Mouse (Mus musculus) c-Kit-positive CD71-positive TER-119-positive erythroid progenitor cells, embryonic 14.5 days (primary cell): Measurements from ENCODE around the gene Tex26.

ENCODE experiments used
- DNase-seq: peaks from one replicate; pipeline ENCODE4 v3.0.0-alpha.2; 2013; ENCODE audit warnings: low spot score

Gene Tex26

GRCm38 (mm10) chr5:149434141-149434690 lies 5.2 kb upstream of the Tex26 start:
- no peak for DNase-seq

DNA sequence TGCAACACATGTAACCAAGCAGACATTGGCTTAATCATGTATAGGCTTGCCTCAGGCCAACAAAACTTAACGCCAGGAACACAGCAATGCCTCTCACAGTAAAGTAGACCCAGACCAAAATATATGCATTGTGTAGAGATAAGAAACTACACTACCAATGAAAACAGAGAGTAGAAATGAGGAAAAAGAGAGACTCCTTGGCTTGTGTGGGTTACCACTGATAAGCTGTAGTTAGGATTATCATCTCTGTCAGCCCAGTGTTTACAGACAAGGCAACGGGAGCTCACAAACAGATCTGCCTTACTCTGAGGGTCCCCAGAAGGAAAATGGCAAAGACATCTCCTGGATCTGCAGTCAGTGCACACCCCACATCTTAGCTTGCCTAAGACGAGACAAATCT lies 2.9 kb upstream of the Tex26 start:
- no peak for DNase-seq

DNA sequence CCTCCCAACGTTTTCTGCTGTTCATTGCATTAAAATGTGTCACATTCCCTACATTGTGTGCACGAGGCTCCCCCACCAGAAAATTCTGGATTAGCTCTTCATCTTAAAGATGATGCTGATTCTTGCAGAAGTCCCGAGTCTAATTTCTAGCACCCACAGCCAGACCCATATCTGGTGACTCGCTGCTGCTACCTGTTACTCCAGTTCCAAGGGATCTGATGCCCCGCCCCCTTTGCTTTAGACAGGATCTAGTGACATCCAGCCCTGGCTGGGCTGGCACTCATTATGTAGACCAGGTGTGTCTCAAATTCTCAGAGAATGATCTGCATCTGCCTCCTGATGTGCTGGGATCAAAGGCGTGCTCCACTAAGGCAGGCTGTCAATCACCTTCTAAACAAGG lies 2.3 kb upstream of the Tex26 start:
- DNase-seq: no peak

DNA sequence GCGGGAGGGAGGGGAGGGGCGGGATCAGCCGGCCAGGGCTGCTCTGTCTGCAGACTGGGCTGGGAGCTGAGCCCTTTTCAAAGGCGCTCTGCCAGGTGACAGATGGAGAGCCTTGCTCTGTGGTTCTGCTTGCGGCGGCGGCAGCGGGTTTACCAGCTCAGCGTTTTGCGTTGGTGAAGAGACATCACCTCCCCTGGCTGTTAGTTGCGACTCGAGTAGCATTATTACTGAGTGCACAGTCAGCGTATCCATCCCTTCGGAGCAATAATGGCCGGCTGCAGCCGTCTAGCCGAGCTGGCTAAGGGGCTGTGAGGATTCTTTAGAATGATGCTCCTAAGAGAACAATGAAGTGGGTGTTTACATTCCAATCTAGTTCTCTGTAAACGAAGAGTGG lies 717 bp downstream of the Tex26 start:
- no peak for DNase-seq

- no peak for DNase-seq
These were observed 2.3 kb downstream of the Tex26 start for GRCm38 (mm10) chr5:149441646-149442276.

GRCm38 (mm10) chr5:149442277-149442660 lies 2.8 kb downstream of the Tex26 start:
- DNase-seq: no peak

DNA sequence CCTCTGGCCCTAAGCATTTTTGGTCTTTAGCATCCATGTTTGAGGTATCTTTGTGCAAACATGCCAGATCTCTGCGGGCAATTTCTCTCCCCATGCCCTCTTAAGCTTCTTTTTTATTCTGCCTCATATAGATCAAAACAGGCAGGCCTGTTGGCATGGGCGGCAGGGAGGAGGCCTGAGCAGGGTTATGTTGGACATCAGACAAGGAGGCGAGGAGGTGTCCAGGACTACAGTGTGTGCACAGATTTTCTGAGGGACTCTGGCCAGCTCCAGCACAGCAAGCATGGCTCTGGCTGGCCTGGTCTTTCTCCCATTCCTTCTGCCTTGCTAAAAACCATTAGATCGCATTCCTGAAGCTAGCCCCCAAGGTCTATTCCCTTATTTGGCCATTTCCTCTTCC lies 5.0 kb downstream of the Tex26 start:
- no peak for DNase-seq

DNA sequence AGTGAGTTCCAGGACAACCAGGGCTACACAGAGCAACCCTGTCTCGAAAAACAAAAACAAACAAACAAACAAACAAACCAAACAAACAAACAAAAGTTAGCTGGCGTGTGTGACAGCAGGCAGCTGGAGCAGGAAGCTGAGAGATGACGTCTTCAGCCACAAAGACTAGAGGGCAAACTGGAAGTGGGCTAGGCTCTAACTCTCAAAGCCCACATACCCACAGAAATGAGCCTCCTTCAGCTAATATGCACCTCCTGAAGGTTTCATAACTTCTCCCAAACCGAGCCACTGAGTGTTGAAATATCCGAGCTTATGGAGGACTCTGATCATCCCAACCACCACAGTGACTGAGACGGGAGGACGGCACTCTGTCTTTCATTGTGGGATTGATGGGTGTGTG lies 7.0 kb downstream of the Tex26 start:
- no peak for DNase-seq

GRCm38 (mm10) chr5:149447733-149448132 lies 8.3 kb downstream of the Tex26 start:
- no peak for DNase-seq

- DNase-seq: no peak
These were observed 9.9 kb downstream of the Tex26 start for GRCm38 (mm10) chr5:149449406-149449805.

- no peak for DNase-seq
These were observed 11.8 kb downstream of the Tex26 start for GRCm38 (mm10) chr5:149451209-149451681.

GRCm38 (mm10) chr5:149454281-149454680 lies 14.8 kb downstream of the Tex26 start:
- DNase-seq: peak; percentile 40

GRCm38 (mm10) chr5:149456544-149456943 lies 17.1 kb downstream of the Tex26 start:
- DNase-seq: no peak

- no peak for DNase-seq
These were observed 22.6 kb downstream of the Tex26 start for GRCm38 (mm10) chr5:149462071-149462470.

DNA sequence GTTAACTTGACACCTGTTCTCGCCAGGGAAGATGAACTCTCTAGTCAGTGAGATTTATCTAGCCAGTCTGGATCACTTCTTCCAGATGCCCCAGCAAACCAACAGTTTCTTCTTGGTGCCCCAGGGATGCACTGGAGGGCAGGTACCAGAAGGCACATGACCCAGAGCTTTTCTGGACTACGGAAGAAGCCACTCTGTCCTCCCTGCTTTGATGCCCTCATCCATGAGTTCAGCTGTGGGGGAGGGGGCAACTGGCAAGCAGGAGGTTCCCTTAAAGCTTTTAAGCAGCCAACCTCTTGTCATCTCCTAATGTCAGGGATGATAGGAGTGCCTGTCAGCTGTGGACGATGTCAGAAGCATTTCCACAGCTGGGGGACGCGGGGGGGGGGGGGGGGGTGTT lies 25.8 kb downstream of the Tex26 start:
- DNase-seq: no peak

GRCm38 (mm10) chr5:149474142-149474541 lies 34.7 kb downstream of the Tex26 start:
- no peak for DNase-seq

DNA sequence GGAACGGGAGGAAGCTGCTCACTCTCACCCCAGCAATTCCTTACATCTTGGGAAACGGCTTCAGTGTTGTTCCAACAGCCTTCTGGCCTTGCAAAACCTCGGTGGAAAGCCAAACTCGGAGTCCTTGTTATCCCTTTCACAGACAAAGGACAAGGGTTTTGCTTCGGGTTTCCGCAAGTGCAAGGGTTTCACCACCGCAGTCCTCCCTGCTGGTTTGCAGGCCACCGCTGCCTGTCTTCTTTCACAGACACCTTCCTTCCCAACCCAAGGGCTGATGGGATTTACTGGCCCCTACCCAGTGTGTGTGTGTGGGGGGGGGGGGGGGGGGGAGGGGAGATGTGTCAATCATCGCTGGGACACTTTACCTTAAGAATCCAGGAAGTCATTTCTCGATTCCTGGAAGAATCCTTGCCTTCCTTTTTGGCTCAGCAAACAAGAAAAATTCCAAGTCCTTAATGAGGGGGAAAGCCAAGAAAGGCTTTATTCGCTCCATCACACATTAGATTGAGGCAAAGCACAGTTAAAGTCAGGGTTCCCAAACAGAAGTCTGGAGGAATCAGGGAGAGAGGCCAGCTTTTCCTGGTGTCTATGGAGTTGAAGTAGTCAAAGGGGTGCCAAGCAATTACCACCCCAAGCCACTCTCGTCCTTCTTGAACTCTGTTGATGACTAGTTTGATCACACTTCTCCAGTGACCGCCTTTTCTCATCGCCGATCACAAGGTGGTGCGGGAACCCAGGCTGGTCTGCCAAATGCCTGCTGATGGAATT lies 35.4 kb downstream of the Tex26 start:
- no peak for DNase-seq

GRCm38 (mm10) chr5:149481920-149482319 lies 42.5 kb downstream of the Tex26 start:
- no peak for DNase-seq

DNA sequence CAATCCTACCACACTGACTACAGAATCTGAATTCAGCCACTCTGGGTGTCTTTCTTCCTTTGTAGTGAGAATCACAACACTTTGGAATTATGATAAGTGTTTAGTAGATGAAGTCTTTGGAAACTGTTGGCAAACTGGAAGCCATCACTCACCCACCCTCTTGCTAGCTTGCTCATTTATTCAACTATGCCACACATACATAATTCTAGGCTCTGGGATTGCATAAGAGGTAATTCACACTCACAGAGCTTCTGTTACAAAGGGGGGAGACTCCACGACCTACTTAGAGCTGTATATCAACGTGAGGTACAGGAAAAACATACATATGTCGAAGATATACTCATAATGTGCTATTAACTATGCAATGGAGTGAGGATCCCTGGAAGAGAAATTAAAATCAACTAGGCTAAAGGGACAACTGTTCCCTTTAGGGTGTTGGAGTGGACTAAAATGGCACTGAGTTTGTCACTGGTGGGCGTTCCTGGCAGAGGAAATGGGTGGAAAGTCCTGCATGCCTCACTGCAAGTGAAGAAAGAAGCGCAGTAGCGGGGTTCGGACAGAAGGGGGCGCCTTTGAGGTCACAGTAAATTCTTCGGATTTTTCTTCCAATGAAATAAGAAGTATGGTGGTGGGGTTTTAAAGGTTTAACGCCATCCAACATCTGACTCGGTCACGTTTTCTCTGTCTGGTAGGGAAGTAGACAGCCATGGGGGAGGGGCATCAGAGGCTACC lies 44.0 kb downstream of the Tex26 start:
- DNase-seq: peak; percentile 10

DNA sequence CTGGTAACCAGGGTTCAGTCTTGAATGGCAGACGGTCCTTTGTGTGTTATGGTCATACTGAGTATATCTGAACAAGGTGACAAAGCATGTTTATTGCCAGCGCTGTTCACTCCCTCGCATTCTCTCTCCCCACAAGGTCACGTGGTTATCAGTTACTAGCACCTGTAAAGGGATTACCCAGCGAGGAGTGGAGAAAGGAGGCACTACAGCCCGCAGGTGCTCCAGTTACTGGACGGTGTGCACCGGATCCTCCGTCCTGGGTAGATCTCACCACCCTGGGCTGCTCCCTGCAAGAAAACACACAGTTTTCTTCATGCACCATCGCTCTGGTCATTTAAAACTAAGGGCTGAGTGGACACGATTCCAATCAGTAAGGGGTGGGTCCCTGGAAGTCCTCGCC lies 44.8 kb downstream of the Tex26 start:
- no peak for DNase-seq

DNA sequence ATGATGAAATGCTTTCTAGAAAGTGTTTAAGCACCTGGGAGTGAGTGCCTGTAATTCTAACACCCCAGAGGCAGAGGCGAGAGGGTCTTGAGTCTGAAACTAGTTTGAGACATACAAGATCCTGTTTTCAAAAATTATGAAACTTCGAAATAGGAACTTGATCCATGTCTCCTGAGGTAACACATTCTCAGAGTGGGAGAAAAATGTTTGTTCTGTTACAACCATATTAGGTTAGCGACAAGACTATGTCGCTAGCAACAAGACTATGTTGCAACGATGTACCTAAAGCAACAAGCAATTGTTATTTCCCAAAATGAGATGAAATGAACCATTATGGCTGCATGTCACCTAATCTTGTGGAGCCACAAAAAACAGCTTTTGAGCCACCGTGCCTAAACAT lies 46.0 kb downstream of the Tex26 start:
- DNase-seq: no peak

DNA sequence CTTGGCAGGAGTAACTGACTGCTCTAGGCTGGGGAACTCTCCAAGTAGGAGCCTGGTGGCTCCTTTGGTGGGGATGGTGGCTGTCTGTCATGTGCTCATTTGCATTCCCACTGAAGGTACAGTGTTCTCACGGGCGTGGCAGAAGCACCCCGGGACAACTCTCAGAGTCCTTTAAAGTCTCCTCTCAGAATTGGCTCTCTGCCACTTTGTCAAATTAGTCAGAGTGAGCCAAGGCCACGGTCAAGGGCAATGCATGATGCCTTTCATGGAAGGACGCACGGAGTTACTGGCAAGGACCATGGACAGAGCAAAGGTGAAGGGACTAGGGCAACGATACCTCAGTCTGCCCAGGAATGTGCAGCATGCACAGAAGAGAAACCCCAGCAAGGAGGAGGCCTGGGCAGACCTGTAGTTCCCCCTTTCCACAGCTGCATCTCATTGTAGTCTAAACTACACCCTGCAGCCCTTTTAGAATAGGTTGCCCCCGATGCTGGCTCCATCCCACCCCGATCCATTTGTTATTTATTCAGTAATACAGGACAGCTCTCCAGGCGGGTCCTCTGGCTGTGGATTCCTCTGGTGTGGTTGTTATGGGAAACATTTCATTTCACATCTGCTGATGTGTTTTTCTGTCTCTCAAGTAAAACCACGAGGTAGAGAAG lies 49.0 kb downstream of the Tex26 start:
- no peak for DNase-seq
